Mouse (Mus musculus) CH12.LX (cell line): ENCODE results near the gene Cers6. TPM values are rescaled to one million over a fixed set of nuclear protein-coding genes. Genes with fewer than 3 reads are reported as not detected.

ENCODE experiments used
- DNase-seq: peaks from one replicate; pipeline ENCODE4 v3.0.0-alpha.2; 2013; ENCODE audit errors: extremely low read depth
- H3K27ac ChIP-seq: 2 replicates; pipeline ENCODE4 v1.5.1; 2012; ENCODE audit warnings: low read depth, mild to moderate bottlenecking, control low read depth, moderate library complexity; ENCODE audit not compliant: insufficient read depth
- H3K27me3 ChIP-seq: replicated peaks from 2 replicates; pipeline ENCODE3; 2012; ENCODE audit warnings: inconsistent platforms
- H3K36me3 ChIP-seq, 2 experiments: replicated peaks in 1 of 2; 2 replicates each; pipeline versions ENCODE3 to v1.6.1; 2012; ENCODE audit warnings: inconsistent platforms in 1 of 2, low read length in 1 of 2, mild to moderate bottlenecking in 1 of 2, mixed read lengths in 1 of 2, moderate library complexity in 1 of 2; ENCODE audit not compliant: control insufficient read depth in 1 of 2, insufficient read depth in 1 of 2
- H3K4me1 ChIP-seq, 2 experiments: 2 replicates each; pipeline ENCODE4 v1.6.1; 2012; ENCODE audit warnings: inconsistent platforms in 1 of 2, moderate library complexity in 1 of 2; ENCODE audit not compliant: insufficient read depth in 2 of 2, control insufficient read depth in 1 of 2
- H3K4me2 ChIP-seq: 2 replicates; pipeline ENCODE4 v1.6.1; 2012; ENCODE audit warnings: low read depth, mild to moderate bottlenecking, control low read depth; ENCODE audit not compliant: poor library complexity, insufficient read depth, severe bottlenecking
- H3K4me3 ChIP-seq, 3 experiments: fragments of 150-350 bp in 1 of 3; sonication (generic) in 1 of 3; replicated peaks in 1 of 3; 2 replicates each; pipeline versions ENCODE3 to v1.5.1; 2011 to 2012; ENCODE audit warnings: low read depth in 2 of 3, low read length in 2 of 3, mild to moderate bottlenecking in 2 of 3, moderate library complexity in 2 of 3, control low read depth in 1 of 3, improper control_type of control experiment in 1 of 3, inconsistent platforms in 1 of 3, mixed read lengths in 1 of 3; ENCODE audit not compliant: poor library complexity in 1 of 3
- H3K79me2 ChIP-seq: replicated peaks from 2 replicates; pipeline ENCODE4 v1.6.1; 2012; ENCODE audit warnings: mild to moderate bottlenecking, moderate library complexity; ENCODE audit not compliant: control insufficient read depth, poor library complexity, insufficient read depth, severe bottlenecking; ENCODE audit errors: extremely low read depth
- H3K9ac ChIP-seq: 2 replicates; pipeline ENCODE4 v1.6.1; 2012; ENCODE audit warnings: low read depth, mild to moderate bottlenecking, control low read depth, moderate library complexity; ENCODE audit not compliant: insufficient read depth
- H3K9me3 ChIP-seq: replicated peaks from 2 replicates; pipeline ENCODE3; 2012; ENCODE audit warnings: low read length, inconsistent platforms, mixed read lengths
- BHLHE40 ChIP-seq: IDR thresholded peaks from 2 replicates; pipeline ENCODE4 v1.6.1; 2011; ENCODE audit warnings: mild to moderate bottlenecking, low read depth, low read length, improper control_type of control experiment
- CHD1 ChIP-seq: IDR thresholded peaks from 2 replicates; pipeline ENCODE4 v1.6.1; 2012; ENCODE audit warnings: low read depth, low read length, improper control_type of control experiment, inconsistent platforms
- CHD2 ChIP-seq: IDR thresholded peaks from 2 replicates; pipeline ENCODE4 v1.6.1; 2011; ENCODE audit warnings: low read length, improper control_type of control experiment
- EP300 ChIP-seq: IDR thresholded peaks from 2 replicates; pipeline ENCODE4 v1.6.1; 2011; ENCODE audit warnings: low read length, improper control_type of control experiment
- GABPA ChIP-seq: IDR thresholded peaks from 2 replicates; pipeline ENCODE4 v1.6.1; 2012; ENCODE audit warnings: low read depth, low read length, improper control_type of control experiment, inconsistent platforms; ENCODE audit not compliant: insufficient replicate concordance
- HCFC1 ChIP-seq: IDR thresholded peaks from 2 replicates; pipeline ENCODE4 v1.6.1; 2012; ENCODE audit warnings: low read depth, mild to moderate bottlenecking, inconsistent platforms, low read length, improper control_type of control experiment
- IRF4 ChIP-seq: IDR thresholded peaks from 2 replicates; pipeline ENCODE4 v1.6.1; 2014; ENCODE audit warnings: low read depth, mild to moderate bottlenecking, inconsistent platforms, low read length, improper control_type of control experiment
- JUN ChIP-seq: IDR thresholded peaks from 2 replicates; pipeline ENCODE4 v1.6.1; 2011; ENCODE audit warnings: low read depth, mild to moderate bottlenecking, low read length, improper control_type of control experiment, moderate library complexity; ENCODE audit not compliant: insufficient read depth
- MAFK ChIP-seq: IDR thresholded peaks from 2 replicates; pipeline ENCODE4 v1.6.1; 2011; ENCODE audit warnings: low read length, improper control_type of control experiment; ENCODE audit not compliant: insufficient replicate concordance
- MAX ChIP-seq: IDR thresholded peaks from 2 replicates; pipeline ENCODE4 v1.6.1; 2011; ENCODE audit warnings: low read length, improper control_type of control experiment
- MAZ ChIP-seq: IDR thresholded peaks from 2 replicates; pipeline ENCODE4 v1.6.1; 2012; ENCODE audit warnings: low read depth, mild to moderate bottlenecking, inconsistent platforms, low read length, improper control_type of control experiment, moderate library complexity
- MEF2A ChIP-seq: IDR thresholded peaks from 2 replicates; pipeline ENCODE4 v1.6.1; 2014; ENCODE audit warnings: low read depth, mild to moderate bottlenecking, inconsistent platforms, low read length, improper control_type of control experiment, borderline replicate concordance
- MYC ChIP-seq: IDR thresholded peaks from 2 replicates; pipeline ENCODE4 v1.6.1; 2011; ENCODE audit warnings: low read depth, mild to moderate bottlenecking, improper control_type of control experiment, low read length
- POLR2A ChIP-seq: IDR thresholded peaks from 2 replicates; pipeline ENCODE4 v1.6.1; 2011; ENCODE audit warnings: low read depth, mild to moderate bottlenecking, improper control_type of control experiment, low read length
- POLR2AphosphoS2 ChIP-seq: IDR thresholded peaks from 2 replicates; pipeline ENCODE4 v1.6.1; 2011; ENCODE audit warnings: low read depth, low read length, improper control_type of control experiment
- RAD21 ChIP-seq: IDR thresholded peaks from 2 replicates; pipeline ENCODE4 v1.6.1; 2011; ENCODE audit warnings: low read depth, mild to moderate bottlenecking, low read length, improper control_type of control experiment, moderate library complexity
- TBP ChIP-seq: conservative IDR thresholded peaks from 2 replicates; pipeline ENCODE4 v1.6.1; 2011; ENCODE audit warnings: low read depth, low read length, improper control_type of control experiment
- TCF12 ChIP-seq: IDR thresholded peaks from 2 replicates; pipeline ENCODE4 v1.6.1; 2014; ENCODE audit warnings: low read depth, mild to moderate bottlenecking, inconsistent platforms, low read length, improper control_type of control experiment
- UBTF ChIP-seq: IDR thresholded peaks from 2 replicates; pipeline ENCODE4 v1.6.1; 2012; ENCODE audit warnings: low read depth, mild to moderate bottlenecking, inconsistent platforms, low read length, improper control_type of control experiment, moderate library complexity
- USF2 ChIP-seq: conservative IDR thresholded peaks from 2 replicates; pipeline ENCODE4 v1.6.1; 2011; ENCODE audit warnings: low read depth, low read length, improper control_type of control experiment
- ZKSCAN1 ChIP-seq: IDR thresholded peaks from 2 replicates; pipeline ENCODE4 v1.6.1; 2012; ENCODE audit warnings: low read depth, inconsistent platforms, low read length, improper control_type of control experiment, borderline replicate concordance
- ZNF384 ChIP-seq: IDR thresholded peaks from 2 replicates; pipeline ENCODE4 v1.6.1; 2012; ENCODE audit warnings: low read depth, low read length, improper control_type of control experiment, inconsistent platforms
- dilution Hi-C: fragments of 300-500 bp; cut with MboI; formaldehyde crosslinking; loops from 2 replicates; pipeline ENCODE4 v1.14.3; 2020; ENCODE audit warnings: low sequenced_read_pairs; ENCODE audit not compliant: extremely low pct_unique_long_range_greater_than_20kb, extremely low pct_ligation_motif_present
- in situ Hi-C: fragments of 300-500 bp; cut with MboI; formaldehyde crosslinking; loops from 3 replicates; pipeline ENCODE4 v1.14.3; 2019; ENCODE audit warnings: low sequenced_read_pairs, low pct_ligation_motif_present, low pct_unique_long_range_greater_than_20kb, mixed read lengths
- polyA plus RNA-seq: library from polyadenylated mRNA; unstranded; fragments of >175 nt; gene quantifications from 2 replicates; pipeline ENCODE4 v1.2.1, GENCODE M21; 2012; ENCODE audit warnings: low read depth; ENCODE audit not compliant: insufficient read length
- total RNA-seq, 2 experiments: library from RNA; depleted of rRNA; stranded (reverse); fragments of 300-350 nt in 1 of 2; fragments of >200 nt in 1 of 2; gene quantifications; 2 replicates each; pipeline ENCODE4 v1.2.3; 2012 to 2014

Gene Cers6
- total and polyA plus RNA-seq, 3 experiments, result not detected

DNA sequence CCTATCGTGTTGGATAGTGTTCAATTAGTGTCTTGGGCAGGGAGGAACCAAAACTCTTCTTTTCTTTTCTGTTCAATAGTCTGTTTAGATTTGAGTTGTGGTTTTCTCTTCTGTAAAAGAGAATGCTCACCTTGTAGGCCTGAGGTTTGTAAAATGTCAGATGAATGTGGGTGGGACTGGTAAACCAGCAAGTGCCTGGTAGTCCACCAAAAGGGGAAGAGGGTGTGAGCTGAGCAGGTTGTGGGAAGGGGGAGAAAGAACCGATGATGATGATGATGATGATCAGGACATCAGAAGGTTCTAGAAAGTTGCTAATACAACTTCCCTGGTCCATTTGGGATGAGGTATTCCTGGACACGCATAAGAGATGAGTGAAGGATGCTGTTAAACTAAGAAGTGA, 55.1 kb downstream of the Cers6 start:
- no peak overlapping the region for H3K27ac ChIP-seq
- peaks cover 41% of the 10 kb centered on the region for H3K9me3 ChIP-seq
- H3K4me3 ChIP-seq, result no peak overlapping the region
- H3K9ac ChIP-seq, result no peak overlapping the region
- no peaks in the 10 kb centered on the region for H3K27me3 ChIP-seq
- no peak for TF ChIP-seq RAD21
- no peak for TF ChIP-seq MAX
- no peak for TF ChIP-seq POLR2AphosphoS2
- TF ChIP-seq CHD2, result no peak
- no peak for TF ChIP-seq USF2
- TF ChIP-seq CHD1, result no peak
- TF ChIP-seq HCFC1, result no peak
- TF ChIP-seq IRF4, result no peak
- no peak for TF ChIP-seq UBTF
- TF ChIP-seq ZKSCAN1, result no peak
- no peaks in the 10 kb centered on the region for H3K36me3 ChIP-seq
- no peaks in the 10 kb centered on the region for H3K4me1 ChIP-seq
- H3K4me2 ChIP-seq, result no peak overlapping the region
- no peak for DNase-seq
- dilution Hi-C loops, result no loop called here
- in situ Hi-C loops, result no loop called here
- no peaks in the 10 kb centered on the region for H3K79me2 ChIP-seq

DNA sequence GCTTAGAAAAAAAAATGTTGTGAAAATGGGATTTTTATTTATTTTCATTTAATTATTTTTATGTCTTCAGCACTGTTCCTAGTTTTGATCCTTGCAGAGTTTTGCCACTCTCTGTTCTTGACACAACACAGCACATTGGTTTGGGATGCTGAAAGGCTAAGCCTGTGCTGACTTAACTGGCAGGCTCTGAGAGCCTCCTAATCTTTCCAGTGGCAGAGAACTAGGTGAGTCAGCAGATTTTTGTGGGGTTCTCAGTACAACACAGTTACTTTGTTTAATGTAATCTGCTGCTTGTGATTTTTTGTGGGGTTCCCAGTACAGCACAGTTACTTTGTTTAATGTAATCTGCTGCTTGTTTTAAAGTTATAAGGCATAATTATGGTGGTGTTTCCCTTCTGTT, 55.8 kb downstream of the Cers6 start:
- no peak overlapping the region for H3K4me3 ChIP-seq
- no peak for DNase-seq
- in situ Hi-C loops, result no loop called here
- no peaks in the 10 kb centered on the region for H3K27me3 ChIP-seq
- H3K27ac ChIP-seq, result no peak overlapping the region
- H3K9ac ChIP-seq, result no peak overlapping the region
- H3K36me3 ChIP-seq, result no peaks in the 10 kb centered on the region
- no peaks in the 10 kb centered on the region for H3K79me2 ChIP-seq
- peaks cover 40% of the 10 kb centered on the region for H3K9me3 ChIP-seq
- no peak for TF ChIP-seq BHLHE40
- TF ChIP-seq RAD21, result no peak
- no peak for TF ChIP-seq GABPA
- TF ChIP-seq UBTF, result no peak
- TF ChIP-seq MYC, result no peak
- no peak for TF ChIP-seq ZNF384
- no peak for TF ChIP-seq EP300
- TF ChIP-seq TCF12, result no peak
- no peak for TF ChIP-seq USF2
- no peak for TF ChIP-seq ZKSCAN1
- TF ChIP-seq MAZ, result no peak
- TF ChIP-seq POLR2A, result no peak
- TF ChIP-seq MEF2A, result no peak
- TF ChIP-seq HCFC1, result no peak
- no peak for TF ChIP-seq CHD2
- TF ChIP-seq MAFK, result no peak
- no peak for TF ChIP-seq MAX
- no peak for TF ChIP-seq TBP
- no peak for TF ChIP-seq JUN
- H3K4me2 ChIP-seq, result no peak overlapping the region
- H3K4me1 ChIP-seq, result no peaks in the 10 kb centered on the region
- dilution Hi-C loops, result no loop called here
